In the genomic region with DNA sequence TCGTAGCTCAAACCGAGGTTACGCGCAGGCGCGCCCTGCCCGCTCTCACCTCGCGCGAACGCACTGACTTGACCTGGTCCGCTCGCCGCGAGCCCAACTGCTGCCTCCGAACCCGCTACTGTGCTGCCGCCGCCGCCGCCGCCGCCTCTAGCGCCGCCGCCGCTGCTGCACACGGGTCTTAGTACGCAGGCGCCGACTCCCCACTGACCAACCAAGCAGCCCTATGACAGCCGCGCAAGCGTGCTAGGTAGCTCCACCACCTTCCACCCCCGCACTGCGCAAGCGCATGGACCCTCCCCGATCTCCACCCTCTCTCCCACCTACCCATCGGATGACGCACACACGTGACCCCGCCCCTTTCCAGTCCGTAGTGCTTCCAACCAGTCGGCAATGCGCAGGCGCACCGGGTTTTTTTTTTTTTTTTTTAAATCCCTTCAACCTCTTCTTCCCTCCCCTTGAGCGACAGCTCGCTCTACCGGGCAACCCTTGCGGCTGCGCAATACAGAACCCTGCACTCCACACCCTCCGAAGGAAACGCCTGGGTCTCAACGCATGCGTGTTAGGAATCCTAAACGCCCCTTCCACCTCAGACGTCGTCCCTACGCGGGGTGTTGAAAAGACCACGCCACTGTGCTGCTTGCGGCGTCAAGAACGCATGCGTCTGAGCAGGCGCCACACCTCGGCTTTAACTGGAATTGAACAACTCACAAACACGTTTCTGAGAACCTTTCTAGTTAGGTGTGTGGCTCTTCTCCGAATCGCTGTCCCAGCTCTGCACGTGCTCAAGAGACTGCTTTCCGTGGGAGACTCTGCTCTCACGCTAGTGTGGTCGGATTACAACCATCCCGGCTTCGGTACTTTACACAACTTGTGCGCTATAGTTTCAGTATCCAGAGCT, we compare ENCODE assay signal across 7 mouse cellular contexts. TPM values are rescaled to one million over a fixed set of nuclear protein-coding genes. Genes with fewer than 3 reads are reported as not detected.
DNase-seq lines count a peak whose midpoint lies in the region; ATAC-seq lines count a peak whose summit lies in the region.

Eif5a (minus strand) TSS at position 845 of the 898 bp plus-strand sequence.

- H3K9me3 ChIP-seq in intestine, embryonic 16.5 days (ENCODE audit: control insufficient read depth, low read length) = no peaks in the 10 kb centered on the region
- H3K9me3 ChIP-seq in midbrain, embryonic 11.5 days (ENCODE audit: control insufficient read depth, low read length) = no peaks in the 10 kb centered on the region

- H3K4me1 ChIP-seq in intestine, embryonic 16.5 days (ENCODE audit: control insufficient read depth, insufficient read depth, low read length) = peaks cover 19% of the 10 kb centered on the region
- peaks cover 14% of the 10 kb centered on the region for H3K4me1 ChIP-seq in midbrain, embryonic 11.5 days (ENCODE audit: control insufficient read depth, insufficient read depth, low read length)

- H3K4me3 ChIP-seq in intestine, embryonic 16.5 days (ENCODE audit: low read length) = peak within 1 kb of the TSS; percentile 95
- peak within 1 kb of the TSS; percentile 95 for H3K4me3 ChIP-seq in midbrain, embryonic 11.5 days (ENCODE audit: low read depth, low read length)

- H3K4me2 ChIP-seq in intestine, embryonic 16.5 days (ENCODE audit: low read depth, low read length) = peak within 1 kb of the TSS; percentile 81
- H3K4me2 ChIP-seq in midbrain, embryonic 11.5 days = peak within 1 kb of the TSS; percentile 87

- H3K36me3 ChIP-seq in intestine, embryonic 16.5 days (ENCODE audit: control insufficient read depth, insufficient read depth, low read length) = peaks cover 8% of the 10 kb centered on the region
- peaks cover 14% of the 10 kb centered on the region for H3K36me3 ChIP-seq in midbrain, embryonic 11.5 days (ENCODE audit: control insufficient read depth, insufficient read depth, low read length)

- intact Hi-C loops in left cerebral cortex, postnatal 36 days (cut with DNase I) = loop anchor here (1.0 to 2.0 kb wide), 2 partner anchors 20 to 59 kb away; partner anchors contain the start of genes Ctdnep1 and Neurl4

- peak within 1 kb of the TSS; percentile 98 for H3K27ac ChIP-seq in intestine, embryonic 16.5 days (ENCODE audit: low read length)
- peak within 1 kb of the TSS; percentile 92 for H3K27ac ChIP-seq in midbrain, embryonic 11.5 days (ENCODE audit: low read depth, low read length)

- peak within 1 kb of the TSS; percentile 98 for H3K9ac ChIP-seq in intestine, embryonic 16.5 days (ENCODE audit: low read depth, low read length)
- H3K9ac ChIP-seq in midbrain, embryonic 11.5 days (ENCODE audit: low read length) = peak within 1 kb of the TSS; percentile 94

- H3K27me3 ChIP-seq in intestine, embryonic 16.5 days (replicated peaks; ENCODE audit: control insufficient read depth, insufficient read depth, low read length) = no peaks in the 10 kb centered on the region
- H3K27me3 ChIP-seq in midbrain, embryonic 11.5 days (ENCODE audit: control insufficient read depth, insufficient read depth, low read length) = no peaks in the 10 kb centered on the region

- peak; percentile 95 for ATAC-seq in intestine, embryonic 16.5 days
- ATAC-seq in midbrain, embryonic 11.5 days (ENCODE audit: low FRiP score) = peak; percentile 96

- DNase-seq in adrenal gland, adult 8-10 months = peak; percentile 100
- DNase-seq in embryo, embryonic 9.5 days (ENCODE audit: extremely low spot score) = peak; percentile 100
- peak; percentile 100 for DNase-seq in gastrocnemius, postnatal 4 days (ENCODE audit: low spot score in 2 of 2)
- DNase-seq in left cerebral cortex, postnatal 36 days (ENCODE audit: low spot score in 2 of 2) = peak; percentile 100
- DNase-seq in midbrain, embryonic 11.5 days (ENCODE audit: low spot score, missing footprints) = peak; percentile 100
- peak; percentile 100 for DNase-seq in skeletal muscle tissue, adult 2 months (ENCODE audit: low read depth, low spot score)

- under 1% methylated on average over 76 of the region's 78 CpGs for WGBS in intestine, embryonic 16.5 days
- WGBS in midbrain, embryonic 11.5 days = under 1% methylated on average over 78 of the region's 78 CpGs

RNA-seq across cellular contexts. Expression of gene Eif5a, which starts in this region (rescaled TPM):
- total RNA-seq in adrenal gland, adult 8-10 months (2022) = 100 to 1,000 TPM; 468 to 561 (median 519) TPM
- 100 to 1,000 TPM; 565 to 571 TPM for total RNA-seq in gastrocnemius, postnatal 4 days (2021)
- polyA plus RNA-seq in intestine, embryonic 16.5 days (2015; fragmentation: Nextera tagmentation; extraction: Ambion mirVana) = 1,478 and 1,683 TPM in 2 replicates
- 100 to 1,000 TPM; 406 to 453 TPM for total RNA-seq in left cerebral cortex, postnatal 36 days (2021)
- 1,778 and 1,800 TPM in 2 replicates for polyA plus RNA-seq in midbrain, embryonic 11.5 days (2014; fragmentation: Nextera tagmentation; extraction: Ambion mirVana)

Comparison
In these comparisons a context has a peak if more than half of its experiments do, and no peak if none do; other contexts are left out.
1. Peak in every context shown above with its lines: DNase-seq, ATAC-seq, H3K4me3 ChIP-seq and H3K27ac ChIP-seq.